Mouse (Mus musculus) activated CD4-positive, CD25-positive, alpha-beta regulatory T cell, adult 4 months (primary cell): ENCODE data around the gene Tmem33. TPM values are rescaled to one million over a fixed set of nuclear protein-coding genes. Genes with fewer than 3 reads are reported as not detected.

Experiments
- ATAC-seq: one replicate; pipeline ENCODE4 v1.8.0; 2017
- polyA plus RNA-seq, 2 experiments: library from polyadenylated mRNA; unstranded; fragments of 100-300 nt; shearing (Covaris generic); gene quantifications; one replicate each; pipeline ENCODE4 v1.2.1; 2017

The Tmem33 gene
- polyA plus RNA-seq, 2 experiments from 2014 or later, result 70.8 to 77.2 TPM

DNA sequence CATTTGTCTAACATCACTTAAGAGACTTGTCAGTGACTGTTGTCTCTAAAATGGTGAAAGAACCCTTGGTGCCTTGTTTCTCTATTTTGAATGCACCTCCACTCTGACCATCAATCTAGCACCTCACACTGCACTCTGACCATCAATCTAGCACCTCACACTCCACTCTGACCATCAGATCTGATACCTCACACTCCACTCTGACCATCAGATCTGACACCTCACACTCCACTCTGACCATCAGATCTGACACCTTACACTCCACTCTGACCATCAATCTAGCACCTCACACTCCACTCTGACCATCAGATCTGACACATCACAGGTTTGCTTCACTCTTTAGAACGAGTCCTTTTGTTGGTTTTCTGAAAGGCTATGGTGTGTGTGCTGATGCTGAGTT is 63.7 kb downstream of the Tmem33 start:
- ATAC-seq, result no peak

GRCm38 (mm10) chr5:67340811-67341210 is 80.4 kb downstream of the Tmem33 start:
- ATAC-seq, result no peak

Other genes with a start within 250 kb of the Tmem33 start
- gene Phox2b, start 161.3 kb upstream of the Tmem33 start, polyA plus RNA-seq, result under 1 TPM in 1 of 2 experiments, not detected in 1; 0.11 TPM
- 10 to 100 TPM in 1 of 2 experiments, 1 to 10 TPM in 1; 8.3 to 10.2 TPM for gene Slc30a9, start 46.4 kb downstream of the Tmem33 start, polyA plus RNA-seq
- under 1 TPM; 0.19 to 0.20 TPM for gene Bend4, start 167.7 kb downstream of the Tmem33 start, polyA plus RNA-seq